In genomic region chr7:139200108-139200507, GRCm38 (mm10) we compare ENCODE assay signal across 8 mouse cellular contexts. TPM values are rescaled to one million over a fixed set of nuclear protein-coding genes. Genes with fewer than 3 reads are reported as not detected.
DNase-seq lines count a peak whose midpoint lies in the region.
"Had no signal": no experiment of that assay in that cellular context is flagged by ENCODE, and none has a peak within 500 bp of the region (broad histone marks: within the 10 kb centered on the region; RNA-seq: fewer than 3 reads in every experiment).

No protein-coding gene starts in this region.

- H3K4me1 ChIP-seq in midbrain, embryonic 10.5 days = no peaks in the 10 kb centered on the region

- intact Hi-C loops in heart, postnatal 14 days (cut with DNase I) = loop anchor here (2.0 to 5.0 kb wide), 2 partner anchors 78 to 99 kb away; no protein-coding TSS in a partner anchor

- no peaks in the 10 kb centered on the region for H3K9me3 ChIP-seq in midbrain, embryonic 10.5 days (replicated peaks)

- WGBS in midbrain, embryonic 10.5 days = 33% methylated on average over 7 of the region's 7 CpGs

- H3K36me3 ChIP-seq in midbrain, embryonic 10.5 days = no peaks in the 10 kb centered on the region

- no peak overlapping the region for H3K27ac ChIP-seq in midbrain, embryonic 10.5 days (replicated peaks)

- no peak overlapping the region for H3K4me3 ChIP-seq in midbrain, embryonic 10.5 days
- H3K4me3 ChIP-seq: myocyte had no signal

- H3K27me3 ChIP-seq in midbrain, embryonic 10.5 days (ENCODE audit: low read depth, poor library complexity, severe bottlenecking) = 0 out of 2 replicates have a peak, but pooled peaks cover 4% of the 10 kb centered on the region

- DNase-seq in ES-CJ7 (ENCODE audit: low read depth, low spot score) (peak; percentile 82), ZHBTc4 (ENCODE audit: low read depth, low spot score) (peak; percentile 70)
- peak; percentile 84 for DNase-seq in embryo, embryonic 11 days
- peak; percentile 63 to 82 for DNase-seq in heart, postnatal 14 days
- DNase-seq in layer of hippocampus, postnatal 14 days (ENCODE audit: low spot score in 2 of 2) = peak; percentile 61 to 82
- DNase-seq in midbrain, embryonic 10.5 days (ENCODE audit: low spot score) = peak; percentile 63
- peak; percentile 78 for DNase-seq in testis, postnatal 10 days (ENCODE audit: low spot score)

RNA-seq across cellular contexts. Expression of gene Lrrc27, which starts 12.7 kb away (rescaled TPM):
- 10 to 100 TPM; 17.6 to 20.8 TPM for total RNA-seq in heart, postnatal 14 days (2021)
- total RNA-seq in layer of hippocampus, postnatal 14 days (2021) = 1 to 10 TPM; 5.8 to 7.6 TPM
- polyA plus RNA-seq in midbrain, embryonic 10.5 days (2016; fragmentation: Nextera tagmentation; extraction: Ambion mirVana) = 5.3 and 7.3 TPM in 2 replicates

RNA-seq across cellular contexts. Expression of gene Stk32c, which starts 13.0 kb away (rescaled TPM):
- total RNA-seq in heart, postnatal 14 days (2021) = 1 to 10 TPM; 1.8 to 2.7 TPM
- total RNA-seq in layer of hippocampus, postnatal 14 days (2021) = 10 to 100 TPM; 57.3 to 60.2 TPM
- polyA plus RNA-seq in midbrain, embryonic 10.5 days (2016; fragmentation: Nextera tagmentation; extraction: Ambion mirVana) = 0.22 and 0.35 TPM in 2 replicates

RNA-seq across cellular contexts. Expression of gene Pwwp2b, which starts 48.2 kb away (rescaled TPM):
- 1 to 10 TPM; 8.7 to 9.8 TPM for total RNA-seq in heart, postnatal 14 days (2021)
- total RNA-seq in layer of hippocampus, postnatal 14 days (2021) = 10 to 100 TPM; 27.6 to 30.4 TPM
- 4.3 and 4.4 TPM in 2 replicates for polyA plus RNA-seq in midbrain, embryonic 10.5 days (2016; fragmentation: Nextera tagmentation; extraction: Ambion mirVana)

Comparison
In these comparisons a context has a peak if more than half of its experiments do, and no peak if none do; other contexts are left out.
1. RNA of gene Stk32c, which starts 13.0 kb away (total RNA-seq): 57.3 to 60.2 TPM in layer of hippocampus, postnatal 14 days; 1.8 to 2.7 TPM in heart, postnatal 14 days; every median in the first group is over 10 times any median in the second.
2. Peak in every context shown above with its lines, with median percentiles within 50 percentile points of each other: DNase-seq.